Mouse (Mus musculus): ENCODE measurements at regions not wholly inside any gene's neighbourhood (a gene's known extent, or its start where the extent isn't known, plus 50 kb on each side); places are given as distances from the start of the nearest gene placed in this dataset.

DNA sequence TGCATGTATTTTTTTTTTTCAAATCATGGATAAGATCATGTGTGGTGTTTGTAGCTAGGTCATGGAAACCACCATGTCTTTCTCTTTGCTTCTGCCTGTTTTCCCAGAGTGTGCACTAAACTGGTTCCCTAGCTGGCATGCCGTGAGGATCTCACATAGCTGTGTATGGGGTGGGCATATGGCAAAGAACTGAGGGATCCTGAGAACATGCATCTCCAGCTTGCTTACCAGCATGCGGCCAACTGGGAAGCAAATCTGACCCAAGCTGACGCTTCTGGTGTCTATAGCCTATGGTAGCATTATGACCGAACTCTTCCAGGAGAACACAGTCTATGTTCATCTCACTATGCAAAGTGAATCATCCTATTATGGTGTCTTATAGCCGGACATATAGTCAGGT is 336.5 kb upstream of the Chrm3 start:
- no peak overlapping the region for H3K9ac ChIP-seq (ENCODE audit: low read depth, low read length)
- H3K27ac ChIP-seq (replicated peaks; ENCODE audit: insufficient read depth, low read depth, low read length), result no peak overlapping the region
- no peaks in the 10 kb centered on the region for H3K4me1 ChIP-seq (ENCODE audit: control insufficient read depth, insufficient read depth, low read length)
- H3K79me2 ChIP-seq (ENCODE audit: control insufficient read depth, insufficient read depth, low read length), result no peaks in the 10 kb centered on the region
- no peak for DNase-seq (ENCODE audit: extremely low read depth, low read depth, low spot score)
- no peak overlapping the region for H3K4me3 ChIP-seq (ENCODE audit: insufficient read depth, low read depth, low read length)
- H3K36me3 ChIP-seq (ENCODE audit: control insufficient read depth, insufficient read depth, low read length), result no peaks in the 10 kb centered on the region
- TF ChIP-seq POLR2A (IDR thresholded peaks at IDR 0.05; ENCODE audit: extremely low read depth, insufficient read depth, low read length), result no peak
- no peaks in the 10 kb centered on the region; the same call in 1 of the 2 replicates for H3K27me3 ChIP-seq (ENCODE audit: control insufficient read depth, insufficient read depth, low read length)
- WGBS, result 84% methylated on average over 5 of the region's 5 CpGs

DNA sequence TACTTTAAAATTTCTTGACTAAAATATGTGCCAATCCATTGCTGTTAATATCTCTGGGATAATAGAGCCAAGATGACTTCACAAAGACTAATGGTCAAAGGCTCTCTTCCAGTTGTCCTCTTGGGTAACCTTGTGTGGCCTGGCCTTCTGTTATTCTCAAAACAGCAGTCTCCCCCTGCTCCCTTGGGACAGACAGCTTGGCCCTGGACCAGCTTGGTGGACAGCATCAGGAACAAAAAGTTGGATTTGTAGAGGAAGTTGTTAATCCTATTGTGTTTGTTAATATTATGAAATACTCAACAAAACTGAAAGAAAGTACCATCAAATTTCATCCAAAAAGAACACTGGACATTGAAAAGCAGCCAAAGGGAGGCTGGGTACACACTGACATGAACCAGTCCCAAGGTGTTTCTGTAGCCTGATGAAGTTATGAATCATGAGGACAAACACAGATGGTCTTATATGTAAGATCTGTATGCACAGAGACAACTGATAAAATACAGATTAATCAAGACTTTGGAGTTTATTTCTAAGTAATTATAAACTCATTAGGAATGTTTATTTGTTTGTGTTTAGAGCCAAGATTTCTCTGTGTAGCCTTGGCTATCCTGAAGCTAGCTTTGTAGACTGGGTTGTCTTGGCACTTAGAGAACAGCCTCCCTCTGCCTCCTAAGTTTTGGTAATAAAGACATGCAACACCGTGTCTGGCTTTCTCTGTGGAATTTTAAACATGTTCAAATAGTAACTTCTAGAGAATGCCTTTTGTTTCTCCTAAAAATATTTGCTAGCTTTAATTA is 335.7 kb upstream of the Chrm3 start:
- H3K79me2 ChIP-seq (ENCODE audit: control insufficient read depth, insufficient read depth, low read length), result no peaks in the 10 kb centered on the region
- H3K9ac ChIP-seq (ENCODE audit: low read depth, low read length), result no peak overlapping the region
- TF ChIP-seq CTCF (IDR thresholded peaks at IDR 0.05; ENCODE audit: low read depth, low read length) (no peak), POLR2A (IDR thresholded peaks at IDR 0.05; ENCODE audit: extremely low read depth, insufficient read depth, low read length) (no peak)
- WGBS, result 71% methylated on average over 1 of the region's 1 CpGs
- no peaks in the 10 kb centered on the region for H3K4me1 ChIP-seq (ENCODE audit: control insufficient read depth, insufficient read depth, low read length)
- H3K27me3 ChIP-seq (ENCODE audit: control insufficient read depth, insufficient read depth, low read length), result no peaks in the 10 kb centered on the region; the same call in 1 of the 2 replicates
- no peaks in the 10 kb centered on the region for H3K36me3 ChIP-seq (ENCODE audit: control insufficient read depth, insufficient read depth, low read length)
- no peak for DNase-seq (ENCODE audit: extremely low read depth, low read depth, low spot score)
- no peak overlapping the region for H3K4me3 ChIP-seq (ENCODE audit: insufficient read depth, low read depth, low read length)
- no peak overlapping the region for H3K27ac ChIP-seq (replicated peaks; ENCODE audit: insufficient read depth, low read depth, low read length)

DNA sequence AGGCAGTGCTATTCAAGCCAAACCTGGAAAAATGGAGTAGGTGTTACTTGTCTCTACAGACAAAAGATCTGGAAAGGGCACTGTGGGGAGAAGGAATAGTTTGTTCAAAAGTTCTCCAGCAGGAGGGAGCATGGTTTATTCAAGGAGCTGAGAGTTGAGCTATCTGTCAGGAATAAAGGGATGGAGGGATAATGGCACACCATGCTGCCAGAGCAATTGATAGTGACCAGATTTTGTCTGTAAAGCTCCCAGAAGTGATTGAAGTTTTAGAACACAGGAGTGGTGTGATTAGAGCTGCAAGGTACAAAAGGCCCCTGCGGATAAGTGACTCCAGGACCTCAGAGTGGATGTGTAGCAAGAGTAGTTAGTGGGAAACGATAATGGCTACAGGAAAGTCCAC is 330.7 kb upstream of the Chrm3 start:
- WGBS, result 75% methylated on average over 2 of the region's 2 CpGs
- H3K79me2 ChIP-seq (ENCODE audit: control insufficient read depth, insufficient read depth, low read length), result no peaks in the 10 kb centered on the region
- no peak overlapping the region for H3K9ac ChIP-seq (ENCODE audit: low read depth, low read length)
- H3K27ac ChIP-seq (replicated peaks; ENCODE audit: insufficient read depth, low read depth, low read length), result no peak overlapping the region
- no peaks in the 10 kb centered on the region for H3K27me3 ChIP-seq (ENCODE audit: control insufficient read depth, insufficient read depth, low read length)
- no peaks in the 10 kb centered on the region for H3K36me3 ChIP-seq (ENCODE audit: control insufficient read depth, insufficient read depth, low read length)
- H3K4me3 ChIP-seq (ENCODE audit: insufficient read depth, low read depth, low read length), result no peak overlapping the region
- no peak for TF ChIP-seq POLR2A (IDR thresholded peaks at IDR 0.05; ENCODE audit: extremely low read depth, insufficient read depth, low read length)
- no peak for TF ChIP-seq CTCF (IDR thresholded peaks at IDR 0.05; ENCODE audit: low read depth, low read length)
- no peak for DNase-seq (ENCODE audit: extremely low read depth, low read depth, low spot score)
- no peaks in the 10 kb centered on the region for H3K4me1 ChIP-seq (ENCODE audit: control insufficient read depth, insufficient read depth, low read length)

- no peak overlapping the region for H3K4me3 ChIP-seq (ENCODE audit: insufficient read depth, low read depth, low read length)
- no peaks in the 10 kb centered on the region for H3K79me2 ChIP-seq (ENCODE audit: control insufficient read depth, insufficient read depth, low read length)
- 80% methylated on average over 5 of the region's 5 CpGs for WGBS
- no peak overlapping the region for H3K9ac ChIP-seq (ENCODE audit: low read depth, low read length)
- TF ChIP-seq POLR2A (IDR thresholded peaks at IDR 0.05; ENCODE audit: extremely low read depth, insufficient read depth, low read length) (no peak), CTCF (IDR thresholded peaks at IDR 0.05; ENCODE audit: low read depth, low read length) (no peak)
- no peaks in the 10 kb centered on the region for H3K27me3 ChIP-seq (ENCODE audit: control insufficient read depth, insufficient read depth, low read length)
- no peak for DNase-seq (ENCODE audit: extremely low read depth, low read depth, low spot score)
- no peaks in the 10 kb centered on the region for H3K4me1 ChIP-seq (ENCODE audit: control insufficient read depth, insufficient read depth, low read length)
- no peak overlapping the region for H3K27ac ChIP-seq (replicated peaks; ENCODE audit: insufficient read depth, low read depth, low read length)
- no peaks in the 10 kb centered on the region for H3K36me3 ChIP-seq (ENCODE audit: control insufficient read depth, insufficient read depth, low read length)
Observed at GRCm38 (mm10) chr13:10687379-10687778, 326.7 kb upstream of the Chrm3 start.

DNA sequence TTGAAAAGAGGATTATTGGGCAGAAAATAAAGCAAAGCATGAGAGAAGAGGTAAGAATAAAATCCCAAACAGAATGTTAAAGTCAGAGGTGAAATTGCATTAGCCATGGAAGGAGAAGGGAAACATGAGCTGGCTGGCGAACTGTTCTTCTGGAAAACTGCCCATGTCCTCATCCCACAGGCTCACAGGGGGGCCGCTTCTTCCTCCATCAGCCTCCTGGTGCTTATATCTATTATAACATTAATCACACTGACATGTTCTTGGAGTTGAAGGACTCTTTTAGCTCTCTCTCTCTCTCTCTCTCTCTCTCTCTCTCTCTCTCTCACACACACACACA is 293.4 kb upstream of the Chrm3 start:
- Histone ChIP-seq H3K4me1 (ENCODE audit: control insufficient read depth, insufficient read depth, low read length) (no peaks in the 10 kb centered on the region), H3K9ac (ENCODE audit: low read depth, low read length) (no peak overlapping the region), H3K36me3 (ENCODE audit: control insufficient read depth, insufficient read depth, low read length) (no peaks in the 10 kb centered on the region), H3K4me3 (ENCODE audit: insufficient read depth, low read depth, low read length) (no peak overlapping the region), H3K79me2 (ENCODE audit: control insufficient read depth, insufficient read depth, low read length) (no peaks in the 10 kb centered on the region), H3K27ac (replicated peaks; ENCODE audit: insufficient read depth, low read depth, low read length) (no peak overlapping the region), H3K27me3 (ENCODE audit: control insufficient read depth, insufficient read depth, low read length) (no peaks in the 10 kb centered on the region)
- no peak for TF ChIP-seq CTCF (IDR thresholded peaks at IDR 0.05; ENCODE audit: low read depth, low read length)
- TF ChIP-seq POLR2A (IDR thresholded peaks at IDR 0.05; ENCODE audit: extremely low read depth, insufficient read depth, low read length), result no peak
- DNase-seq (ENCODE audit: extremely low read depth, low read depth, low spot score), result no peak
- WGBS, result 48% methylated on average over 2 of the region's 2 CpGs

- Histone ChIP-seq H3K79me2 (ENCODE audit: control insufficient read depth, insufficient read depth, low read length) (no peaks in the 10 kb centered on the region), H3K27me3 (ENCODE audit: control insufficient read depth, insufficient read depth, low read length) (no peaks in the 10 kb centered on the region), H3K4me3 (ENCODE audit: insufficient read depth, low read depth, low read length) (no peak overlapping the region), H3K27ac (replicated peaks; ENCODE audit: insufficient read depth, low read depth, low read length) (no peak overlapping the region), H3K9ac (ENCODE audit: low read depth, low read length) (no peak overlapping the region), H3K36me3 (ENCODE audit: control insufficient read depth, insufficient read depth, low read length) (no peaks in the 10 kb centered on the region), H3K4me1 (ENCODE audit: control insufficient read depth, insufficient read depth, low read length) (no peaks in the 10 kb centered on the region)
- no peak for DNase-seq (ENCODE audit: extremely low read depth, low read depth, low spot score)
- 67% methylated on average over 9 of the region's 9 CpGs for WGBS
- TF ChIP-seq POLR2A (IDR thresholded peaks at IDR 0.05; ENCODE audit: extremely low read depth, insufficient read depth, low read length) (no peak), CTCF (IDR thresholded peaks at IDR 0.05; ENCODE audit: low read depth, low read length) (no peak)
Observed at GRCm38 (mm10) chr13:10653376-10654085, 292.9 kb upstream of the Chrm3 start.
